Mouse (Mus musculus) adrenal gland, postnatal 14 days (tissue): ENCODE measurements around the gene Olfr1333. TPM values are rescaled to one million over a fixed set of nuclear protein-coding genes. Genes with fewer than 3 reads are reported as not detected.

Experiments
- DNase-seq: peaks from one replicate; pipeline ENCODE4 v3.0.0; 2021; ENCODE audit warnings: mixed read lengths
- long read RNA-seq, 2 experiments: library from polyadenylated mRNA; stranded (forward); transcript quantifications; one replicate each; pipeline ENCODE4 v2.0.0; 2021
- total RNA-seq: library from RNA; stranded (reverse); gene quantifications from 2 replicates; pipeline ENCODE4 v1.2.3, GENCODE M21; 2021

The Olfr1333 gene
- total RNA-seq, result not detected in 2 replicates
- long read RNA-seq, experiment 1, result 0 reads
- long read RNA-seq, experiment 2, result 0 reads

GRCm38 (mm10) chr4:118836179-118836578, at the start of gene Olfr1333:
Gene Olfr1333 (minus strand): TSS chr4:118836279.
- DNase-seq, result no peak

GRCm38 (mm10) chr4:118867566-118867965, 31.5 kb upstream of the Olfr1333 start:
- DNase-seq, result peak; percentile 7

DNA sequence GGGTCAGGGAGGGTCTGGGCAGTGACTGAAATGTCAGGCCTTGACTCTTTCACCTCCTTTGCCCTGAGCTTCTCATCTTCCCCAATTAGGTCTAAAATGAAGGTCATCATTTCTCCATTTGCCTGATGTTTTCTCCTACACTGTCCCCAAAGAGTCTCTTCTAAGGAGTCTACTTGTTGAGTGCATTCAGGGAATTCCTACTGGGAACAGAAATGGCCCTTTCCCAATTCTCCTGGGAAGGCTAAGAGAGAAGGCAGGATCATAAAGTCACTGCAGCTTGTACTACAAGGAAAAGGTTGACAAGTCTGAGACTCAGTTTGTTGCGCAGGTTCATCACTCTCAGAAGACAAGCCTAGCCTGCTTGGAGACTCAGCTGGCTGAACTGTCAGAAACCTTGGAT, 28.3 kb upstream of the Olfr1333 start, which contains the start of gene Olfr1331:
Gene Olfr1331, plus strand, starts transcription at position 301 of the 400 bp plus-strand sequence.
- DNase-seq, result no peak

- DNase-seq, result no peak
These were observed 26.6 kb upstream of the Olfr1333 start for GRCm38 (mm10) chr4:118862704-118863103.

- no peak for DNase-seq
These were observed 25.7 kb upstream of the Olfr1333 start for GRCm38 (mm10) chr4:118861791-118862190.

GRCm38 (mm10) chr4:118818921-118819320, 17.2 kb downstream of the Olfr1333 start:
- no peak for DNase-seq

GRCm38 (mm10) chr4:118809844-118810243, 26.2 kb downstream of the Olfr1333 start, which contains the start of gene Olfr1335:
Gene Olfr1335 (minus strand): TSS chr4:118809944.
- DNase-seq, result no peak

GRCm38 (mm10) chr4:118792796-118793195, 43.3 kb downstream of the Olfr1333 start:
- peak; percentile 5 for DNase-seq

- no peak for DNase-seq
These were observed 53.6 kb downstream of the Olfr1333 start, which contains the start of gene Olfr1337 for GRCm38 (mm10) chr4:118782486-118782885. Gene Olfr1337 (minus strand): TSS chr4:118782586.

Other genes with a start within 250 kb of the Olfr1333 start
- gene Cfap57, start 215.5 kb downstream of the Olfr1333 start, total RNA-seq, result not detected in 2 replicates
- gene Ebna1bp2, start 215.5 kb downstream of the Olfr1333 start, total RNA-seq, result 67.7 and 86.3 TPM in 2 replicates
- gene Olfr62, start 177.3 kb downstream of the Olfr1333 start, total RNA-seq, result not detected in 2 replicates
- gene Olfr1342, start 143.5 kb downstream of the Olfr1333 start, total RNA-seq, result not detected in 2 replicates
- not detected in 2 replicates for gene Olfr1341, start 132.8 kb downstream of the Olfr1333 start, total RNA-seq
- not detected in 2 replicates for gene Olfr1340, start 116.1 kb downstream of the Olfr1333 start, total RNA-seq
- gene Olfr1339, start 104.1 kb downstream of the Olfr1333 start, total RNA-seq, result not detected in 2 replicates
- gene Olfr1338, start 77.5 kb downstream of the Olfr1333 start, total RNA-seq, result not detected in 2 replicates
- not detected in 2 replicates for gene Olfr1337, start 53.7 kb downstream of the Olfr1333 start, total RNA-seq
- gene Olfr1335, start 26.3 kb downstream of the Olfr1333 start, total RNA-seq, result not detected in 2 replicates
- gene Olfr1331, start 28.4 kb upstream of the Olfr1333 start, total RNA-seq, result not detected in 2 replicates
- not detected in 2 replicates for gene Olfr1330, start 52.3 kb upstream of the Olfr1333 start, total RNA-seq
- gene Olfr1329, start 81.2 kb upstream of the Olfr1333 start, total RNA-seq, result not detected in 2 replicates
- not detected in 2 replicates for gene Olfr1328, start 102.3 kb upstream of the Olfr1333 start, total RNA-seq
- 0.33 and 0.60 TPM in 2 replicates for gene Lao1, start 125.3 kb upstream of the Olfr1333 start, total RNA-seq